Mouse (Mus musculus) embryonic facial prominence, embryonic 13.5 days (tissue): ENCODE results near the gene Gm9195. TPM values are rescaled to one million over a fixed set of nuclear protein-coding genes. Genes with fewer than 3 reads are reported as not detected.

Source experiments
- ATAC-seq: fragments of 200-750 bp; cut with Nextera tagmentation; 2 replicates; pipeline ENCODE4 v1.8.0; 2017; ENCODE audit warnings: low read depth; ENCODE audit not compliant: insufficient number of reproducible peaks, insufficient read depth, low FRiP score, low TSS enrichment
- H3K27ac ChIP-seq: fragments of 300-500 bp; sonication (generic); 2 replicates; pipeline ENCODE4 v1.5.1; 2015; ENCODE audit warnings: moderate library complexity, mild to moderate bottlenecking, inconsistent platforms
- H3K27me3 ChIP-seq: fragments of 300-500 bp; sonication (generic); 2 replicates; pipeline ENCODE4 v1.6.1; 2015; ENCODE audit warnings: mild to moderate bottlenecking, inconsistent platforms
- H3K36me3 ChIP-seq: fragments of 300-500 bp; sonication (generic); 2 replicates; pipeline ENCODE4 v1.6.1; 2015; ENCODE audit warnings: mild to moderate bottlenecking, inconsistent platforms
- H3K4me1 ChIP-seq: fragments of 300-500 bp; sonication (generic); 2 replicates; pipeline ENCODE4 v1.6.1; 2015; ENCODE audit warnings: inconsistent platforms
- H3K4me2 ChIP-seq: fragments of 300-500 bp; sonication (generic); 2 replicates; pipeline ENCODE4 v1.6.1; 2015; ENCODE audit warnings: moderate library complexity, mild to moderate bottlenecking, inconsistent platforms
- H3K4me3 ChIP-seq: fragments of 300-500 bp; sonication (generic); 2 replicates; pipeline ENCODE4 v1.5.1; 2015; ENCODE audit warnings: mild to moderate bottlenecking, inconsistent platforms
- H3K9ac ChIP-seq: fragments of 300-500 bp; sonication (generic); 2 replicates; pipeline ENCODE4 v1.6.1; 2015; ENCODE audit warnings: mild to moderate bottlenecking, inconsistent platforms
- H3K9me3 ChIP-seq: fragments of 300-500 bp; sonication (generic); 2 replicates; pipeline ENCODE4 v1.6.1; 2016; ENCODE audit warnings: inconsistent platforms
- WGBS: fragments of 180-500 bp; shearing (Covaris S2); methylation state at CpG from one replicate; pipeline ENCODE4 v1.1.7; 2015; ENCODE audit warnings: mixed read lengths; 5-methylcytosine and 5-hydroxymethylcytosine counted together
- polyA plus RNA-seq: library from polyadenylated mRNA; unstranded; fragments of >200 nt; fragmentation: Nextera tagmentation; extraction: Ambion mirVana; gene quantifications from 2 replicates; pipeline ENCODE4 v1.2.1, GENCODE M21; 2015

Gene Gm9195
- polyA plus RNA-seq, 1 experiment from 2014 or later, result not detected

- ATAC-seq, result no peak
- H3K4me3 ChIP-seq, result no peak overlapping the region
- no peaks in the 10 kb centered on the region for H3K9me3 ChIP-seq
- no peaks in the 10 kb centered on the region for H3K36me3 ChIP-seq
- no peak overlapping the region for H3K4me2 ChIP-seq
- H3K4me1 ChIP-seq, result no peaks in the 10 kb centered on the region
- H3K27me3 ChIP-seq, result no peaks in the 10 kb centered on the region
- H3K9ac ChIP-seq, result no peak overlapping the region
- WGBS, result 79% methylated on average over 6 of the region's 6 CpGs
- H3K27ac ChIP-seq, result no peak overlapping the region
These were observed 51.2 kb downstream of the Gm9195 start for GRCm38 (mm10) chr14:72440436-72440835.

- Histone ChIP-seq H3K36me3 (no peaks in the 10 kb centered on the region), H3K4me3 (no peak overlapping the region), H3K27me3 (no peaks in the 10 kb centered on the region), H3K4me2 (no peak overlapping the region), H3K4me1 (no peaks in the 10 kb centered on the region), H3K9ac (no peak overlapping the region), H3K27ac (no peak overlapping the region), H3K9me3 (no peaks in the 10 kb centered on the region)
- 85% methylated on average over 1 of the region's 1 CpGs for WGBS
- ATAC-seq, result no peak
These were observed 52.7 kb downstream of the Gm9195 start for GRCm38 (mm10) chr14:72438976-72439375.

GRCm38 (mm10) chr14:72389696-72390095 lies 101.9 kb downstream of the Gm9195 start:
- H3K4me3 ChIP-seq, result no peak overlapping the region
- 47% methylated on average over 1 of the region's 1 CpGs for WGBS
- peaks cover 7% of the 10 kb centered on the region for H3K4me1 ChIP-seq
- H3K36me3 ChIP-seq, result no peaks in the 10 kb centered on the region
- no peaks in the 10 kb centered on the region for H3K27me3 ChIP-seq
- H3K9me3 ChIP-seq, result no peaks in the 10 kb centered on the region
- no peak overlapping the region for H3K4me2 ChIP-seq
- no peak for ATAC-seq
- H3K9ac ChIP-seq, result no peak overlapping the region
- no peak overlapping the region for H3K27ac ChIP-seq

- Histone ChIP-seq H3K4me1 (peaks cover 7% of the 10 kb centered on the region), H3K36me3 (no peaks in the 10 kb centered on the region), H3K9ac (no peak overlapping the region), H3K4me3 (no peak overlapping the region), H3K27me3 (no peaks in the 10 kb centered on the region), H3K4me2 (no peak overlapping the region), H3K9me3 (no peaks in the 10 kb centered on the region), H3K27ac (no peak overlapping the region)
- ATAC-seq, result no peak
- WGBS, result 75% methylated on average over 4 of the region's 4 CpGs
These were observed 102.3 kb downstream of the Gm9195 start for GRCm38 (mm10) chr14:72389288-72389687.

- Histone ChIP-seq H3K27me3 (no peaks in the 10 kb centered on the region), H3K9me3 (no peaks in the 10 kb centered on the region), H3K4me1 (no peaks in the 10 kb centered on the region), H3K4me2 (no peak overlapping the region), H3K36me3 (no peaks in the 10 kb centered on the region), H3K27ac (no peak overlapping the region), H3K9ac (no peak overlapping the region), H3K4me3 (no peak overlapping the region)
- WGBS, result 0% methylated on average over 2 of the region's 2 CpGs
- no peak for ATAC-seq
These were observed 114.4 kb downstream of the Gm9195 start for GRCm38 (mm10) chr14:72377224-72377623.

Other genes starting within 250 kb of the Gm9195 start
- 48.1 and 48.2 TPM in 2 replicates for gene Fndc3a, start 218.2 kb upstream of the Gm9195 start, polyA plus RNA-seq